Comparison of ENCODE assay signal across 18 mouse cellular contexts in genomic region chr8:125330638-125331037, GRCm38 (mm10).
DNase-seq lines count a peak whose midpoint lies in the region; ATAC-seq and TF ChIP-seq lines count a peak whose summit lies in the region.
"Had no signal": no experiment of that assay in that cellular context is flagged by ENCODE, and none has a peak within 500 bp of the region (broad histone marks: within the 10 kb centered on the region; RNA-seq: fewer than 3 reads in every experiment).

No protein-coding gene starts in this region.

- no peak for DNase-seq in heart, postnatal 36 days
- no peak for DNase-seq in midbrain, embryonic 10.5 days (ENCODE audit: low spot score)
- no peak for DNase-seq in midbrain, postnatal 0 days (ENCODE audit: low spot score)
- no peak for DNase-seq in lung, postnatal 0 days (ENCODE audit: low spot score)
- DNase-seq: cerebellum, adult 8-10 months; gastrocnemius, postnatal 25 days; kidney, postnatal 4 days; lung, adult 2 months; lung, postnatal 36 days had no signal

- H3K9me3 ChIP-seq in heart, embryonic 11.5 days (replicated peaks; ENCODE audit: control insufficient read depth, low read length), result no peaks in the 10 kb centered on the region
- no peaks in the 10 kb centered on the region for H3K9me3 ChIP-seq in midbrain, embryonic 10.5 days (replicated peaks)
- no peaks in the 10 kb centered on the region for H3K9me3 ChIP-seq in midbrain, postnatal 0 days (ENCODE audit: low read length)
- no peaks in the 10 kb centered on the region for H3K9me3 ChIP-seq in heart, embryonic 16.5 days (replicated peaks; ENCODE audit: control insufficient read depth, low read length)
- H3K9me3 ChIP-seq in midbrain, embryonic 16.5 days (replicated peaks; ENCODE audit: control insufficient read depth, low read length, poor library complexity, severe bottlenecking), result no peaks in the 10 kb centered on the region
- H3K9me3 ChIP-seq in lung, postnatal 0 days (ENCODE audit: low read length), result no peaks in the 10 kb centered on the region
- H3K9me3 ChIP-seq: forebrain, embryonic 15.5 days; limb, embryonic 12.5 days; liver, embryonic 12.5 days; neural tube, embryonic 15.5 days had no signal

- ATAC-seq in heart, embryonic 11.5 days (replicated peaks; ENCODE audit: insufficient number of reproducible peaks, low FRiP score, low TSS enrichment), result peak; percentile 51; the same call in 1 of the 2 replicates
- no peak for ATAC-seq in midbrain, postnatal 0 days (ENCODE audit: low FRiP score)
- ATAC-seq in heart, embryonic 16.5 days (replicated peaks; ENCODE audit: extremely low read depth, insufficient read depth, low FRiP score), result peak; percentile 76
- ATAC-seq in midbrain, embryonic 16.5 days, result peak; percentile 53; the same call in 1 of the 2 replicates
- ATAC-seq in lung, postnatal 0 days, result no peak
- ATAC-seq: forebrain, embryonic 15.5 days; intestine, embryonic 16.5 days; liver, embryonic 12.5 days had no signal

- 36% methylated on average over 6 of the region's 6 CpGs for WGBS in heart, embryonic 11.5 days (ENCODE audit: insufficient replicate concordance)
- 60% methylated on average over 6 of the region's 6 CpGs for WGBS in midbrain, embryonic 10.5 days
- 41% methylated on average over 6 of the region's 6 CpGs for WGBS in midbrain, postnatal 0 days
- WGBS in heart, embryonic 16.5 days, result 46% methylated on average over 6 of the region's 6 CpGs
- WGBS in midbrain, embryonic 16.5 days, result 29% methylated on average over 6 of the region's 6 CpGs
- WGBS in lung, postnatal 0 days, result 74% methylated on average over 6 of the region's 6 CpGs

- H3K9ac ChIP-seq in heart, embryonic 11.5 days (ENCODE audit: low read depth, low read length), result no peak overlapping the region
- H3K9ac ChIP-seq in midbrain, postnatal 0 days (replicated peaks; ENCODE audit: low read length, poor library complexity, severe bottlenecking), result no peak overlapping the region
- peak overlapping the region; percentile 44; the same call in 1 of the 2 replicates for H3K9ac ChIP-seq in heart, embryonic 16.5 days (ENCODE audit: low read length)
- H3K9ac ChIP-seq in midbrain, embryonic 16.5 days (ENCODE audit: low read depth, low read length), result no peak overlapping the region
- H3K9ac ChIP-seq in lung, postnatal 0 days (replicated peaks; ENCODE audit: low read depth), result no peak overlapping the region
- H3K9ac ChIP-seq: forebrain, embryonic 15.5 days; limb, embryonic 12.5 days; liver, embryonic 12.5 days; neural tube, embryonic 15.5 days had no signal

- TF ChIP-seq CTCF in midbrain, postnatal 0 days (IDR thresholded peaks at IDR 0.05), result no peak
- TF ChIP-seq CTCF in lung, postnatal 0 days (IDR thresholded peaks at IDR 0.05), result no peak

- no peak overlapping the region for H3K4me2 ChIP-seq in heart, embryonic 11.5 days
- no peak overlapping the region for H3K4me2 ChIP-seq in midbrain, postnatal 0 days (ENCODE audit: low read depth, low read length, poor library complexity, severe bottlenecking)
- H3K4me2 ChIP-seq in heart, embryonic 16.5 days (ENCODE audit: low read depth, low read length), result 0 out of 2 replicates have a peak overlapping the region, but pooled peaks have one; percentile 2
- H3K4me2 ChIP-seq in midbrain, embryonic 16.5 days (ENCODE audit: low read length), result no peak overlapping the region
- H3K4me2 ChIP-seq in lung, postnatal 0 days (replicated peaks; ENCODE audit: low read depth, low read length), result no peak overlapping the region
- H3K4me2 ChIP-seq: forebrain, embryonic 15.5 days; limb, embryonic 12.5 days; liver, embryonic 12.5 days; neural tube, embryonic 15.5 days had no signal

- H3K4me3 ChIP-seq in heart, embryonic 11.5 days (ENCODE audit: low read depth, low read length), result no peak overlapping the region
- no peak overlapping the region for H3K4me3 ChIP-seq in midbrain, embryonic 10.5 days
- no peak overlapping the region for H3K4me3 ChIP-seq in midbrain, postnatal 0 days (ENCODE audit: low read depth, low read length)
- no peak overlapping the region for H3K4me3 ChIP-seq in heart, embryonic 16.5 days (ENCODE audit: low read length)
- no peak overlapping the region for H3K4me3 ChIP-seq in midbrain, embryonic 16.5 days (ENCODE audit: low read depth, low read length)
- no peak overlapping the region for H3K4me3 ChIP-seq in lung, postnatal 0 days (ENCODE audit: low read depth, low read length)
- H3K4me3 ChIP-seq: forebrain, embryonic 15.5 days; hindbrain, embryonic 10.5 days; limb, embryonic 12.5 days; liver, embryonic 12.5 days; neural tube, embryonic 15.5 days had no signal

- peaks cover 40% of the 10 kb centered on the region for H3K4me1 ChIP-seq in heart, embryonic 11.5 days (ENCODE audit: control insufficient read depth, insufficient read depth, low read length)
- H3K4me1 ChIP-seq in midbrain, embryonic 10.5 days, result peaks cover 45% of the 10 kb centered on the region
- H3K4me1 ChIP-seq in midbrain, postnatal 0 days (ENCODE audit: insufficient read depth, low read length), result peaks cover 7% of the 10 kb centered on the region
- H3K4me1 ChIP-seq in heart, embryonic 16.5 days (ENCODE audit: control insufficient read depth, insufficient read depth, low read length), result peaks cover 40% of the 10 kb centered on the region
- peaks cover 9% of the 10 kb centered on the region for H3K4me1 ChIP-seq in midbrain, embryonic 16.5 days (ENCODE audit: control insufficient read depth, insufficient read depth, low read length)
- H3K4me1 ChIP-seq in lung, postnatal 0 days (ENCODE audit: insufficient read depth, low read depth, low read length), result peaks cover 9% of the 10 kb centered on the region
- H3K4me1 ChIP-seq: liver, embryonic 12.5 days had no signal

- intact Hi-C loops in heart, postnatal 36 days (cut with DNase I), result loop anchor here (10.0 kb wide), 1 partner anchor 534 kb away; no protein-coding TSS in a partner anchor

- H3K36me3 ChIP-seq in heart, embryonic 11.5 days (ENCODE audit: control insufficient read depth, insufficient read depth, low read length), result no peaks in the 10 kb centered on the region
- H3K36me3 ChIP-seq in midbrain, embryonic 10.5 days, result no peaks in the 10 kb centered on the region
- H3K36me3 ChIP-seq in midbrain, postnatal 0 days (ENCODE audit: insufficient read depth, low read length), result no peaks in the 10 kb centered on the region
- no peaks in the 10 kb centered on the region for H3K36me3 ChIP-seq in heart, embryonic 16.5 days (ENCODE audit: control insufficient read depth, insufficient read depth)
- no peaks in the 10 kb centered on the region for H3K36me3 ChIP-seq in midbrain, embryonic 16.5 days (ENCODE audit: control insufficient read depth, insufficient read depth, low read length)
- H3K36me3 ChIP-seq in lung, postnatal 0 days (ENCODE audit: insufficient read depth, low read length), result no peaks in the 10 kb centered on the region
- H3K36me3 ChIP-seq: forebrain, embryonic 15.5 days; hindbrain, embryonic 10.5 days; limb, embryonic 12.5 days; liver, embryonic 12.5 days; neural tube, embryonic 15.5 days had no signal

- H3K27me3 ChIP-seq in heart, embryonic 11.5 days (ENCODE audit: control insufficient read depth, insufficient read depth, low read length), result peaks cover 3% of the 10 kb centered on the region; the same call in 1 of the 2 replicates
- H3K27me3 ChIP-seq in midbrain, embryonic 10.5 days (ENCODE audit: low read depth, poor library complexity, severe bottlenecking), result peaks cover 63% of the 10 kb centered on the region
- H3K27me3 ChIP-seq in midbrain, postnatal 0 days (ENCODE audit: insufficient read depth, low read length), result no peaks in the 10 kb centered on the region
- no peaks in the 10 kb centered on the region for H3K27me3 ChIP-seq in heart, embryonic 16.5 days (ENCODE audit: control insufficient read depth, insufficient read depth, low read length)
- peaks cover 6% of the 10 kb centered on the region; the same call in 1 of the 2 replicates for H3K27me3 ChIP-seq in midbrain, embryonic 16.5 days (ENCODE audit: control insufficient read depth, insufficient read depth, low read depth, low read length)
- H3K27me3 ChIP-seq in lung, postnatal 0 days (replicated peaks; ENCODE audit: insufficient read depth, low read length), result no peaks in the 10 kb centered on the region
- H3K27me3 ChIP-seq: forebrain, embryonic 15.5 days had no signal

- H3K27ac ChIP-seq in heart, embryonic 11.5 days (ENCODE audit: low read depth, low read length), result peak overlapping the region; percentile 73
- H3K27ac ChIP-seq in midbrain, embryonic 10.5 days (replicated peaks), result 0 out of 2 replicates have a peak overlapping the region, but pooled peaks have one; percentile 19
- no peak overlapping the region for H3K27ac ChIP-seq in midbrain, postnatal 0 days (ENCODE audit: low read depth, low read length)
- H3K27ac ChIP-seq in heart, embryonic 16.5 days (ENCODE audit: low read length), result peak overlapping the region; percentile 78
- no peak overlapping the region for H3K27ac ChIP-seq in midbrain, embryonic 16.5 days (ENCODE audit: low read length)
- no peak overlapping the region for H3K27ac ChIP-seq in lung, postnatal 0 days (ENCODE audit: low read length)
- H3K27ac ChIP-seq: forebrain, embryonic 15.5 days; hindbrain, embryonic 10.5 days; limb, embryonic 12.5 days; liver, embryonic 12.5 days; neural tube, embryonic 15.5 days had no signal

- no peak for TF ChIP-seq EP300 in lung, postnatal 0 days (IDR thresholded peaks at IDR 0.05)

Comparison
In these comparisons a context has a peak if more than half of its experiments do, and no peak if none do; other contexts are left out.
1. ATAC-seq: peak in heart, embryonic 11.5 days (single experiment), heart, embryonic 16.5 days (single experiment) and midbrain, embryonic 16.5 days (single experiment); none in midbrain, postnatal 0 days (single experiment) and lung, postnatal 0 days (single experiment).
2. H3K27ac ChIP-seq: peak in heart, embryonic 11.5 days (single experiment), midbrain, embryonic 10.5 days (single experiment) and heart, embryonic 16.5 days (single experiment); none in midbrain, postnatal 0 days (single experiment), midbrain, embryonic 16.5 days (single experiment) and lung, postnatal 0 days (single experiment).